ENCODE assay signal across 8 mouse cellular contexts in genomic region chr3:89228180-89228549, GRCm38 (mm10). TPM values are rescaled to one million over a fixed set of nuclear protein-coding genes. Genes with fewer than 3 reads are reported as not detected.
A peak's percentile ranks its signal among the peaks of the same experiment; 100 is the strongest.
DNase-seq lines count a peak whose midpoint lies in the region; ATAC-seq lines count a peak whose summit lies in the region.

No protein-coding gene starts in this region.

- no peak overlapping the region for H3K27ac ChIP-seq in intestine, embryonic 14.5 days (ENCODE audit: low read depth)
- H3K27ac ChIP-seq in limb, embryonic 11.5 days (replicated peaks; ENCODE audit: low read depth, low read length) = no peak overlapping the region
- peak overlapping the region; percentile 98 for H3K27ac ChIP-seq in midbrain, embryonic 12.5 days (replicated peaks)

- ATAC-seq in intestine, embryonic 14.5 days (replicated peaks; ENCODE audit: low FRiP score, low TSS enrichment, low read depth) = peak; percentile 59
- peak; percentile 10; the same call in 1 of the 2 replicates for ATAC-seq in limb, embryonic 11.5 days (ENCODE audit: insufficient number of reproducible peaks, low FRiP score, low TSS enrichment, low read depth)
- ATAC-seq in midbrain, embryonic 12.5 days (ENCODE audit: low FRiP score, low read depth) = 0 out of 2 replicates have a peak, but pooled peaks have one; percentile 4

- H3K27me3 ChIP-seq in intestine, embryonic 14.5 days (replicated peaks; ENCODE audit: control insufficient read depth, insufficient read depth, low read length) = 0 out of 2 replicates have a peak, but pooled peaks cover 4% of the 10 kb centered on the region
- H3K27me3 ChIP-seq in limb, embryonic 11.5 days (ENCODE audit: control insufficient read depth, insufficient read depth, low read length) = 0 out of 2 replicates have a peak, but pooled peaks cover 2% of the 10 kb centered on the region
- H3K27me3 ChIP-seq in midbrain, embryonic 12.5 days = no peaks in the 10 kb centered on the region

- peak overlapping the region; percentile 52 for H3K4me2 ChIP-seq in intestine, embryonic 14.5 days (ENCODE audit: low read length)
- peak overlapping the region; percentile 92 for H3K4me2 ChIP-seq in limb, embryonic 11.5 days (ENCODE audit: low read depth, severe bottlenecking)
- H3K4me2 ChIP-seq in midbrain, embryonic 12.5 days (replicated peaks) = peak overlapping the region; percentile 93

- H3K4me1 ChIP-seq in intestine, embryonic 14.5 days (replicated peaks; ENCODE audit: control insufficient read depth, insufficient read depth, low read length) = peaks cover 25% of the 10 kb centered on the region
- peaks cover 24% of the 10 kb centered on the region for H3K4me1 ChIP-seq in limb, embryonic 11.5 days (ENCODE audit: control insufficient read depth, insufficient read depth, low read length)
- H3K4me1 ChIP-seq in midbrain, embryonic 12.5 days = peaks cover 57% of the 10 kb centered on the region

- peak overlapping the region; percentile 40; the same call in 1 of the 2 replicates for H3K9ac ChIP-seq in intestine, embryonic 14.5 days (ENCODE audit: low read length)
- peak overlapping the region; percentile 54; the same call in 1 of the 2 replicates for H3K9ac ChIP-seq in limb, embryonic 11.5 days (ENCODE audit: low read length)
- H3K9ac ChIP-seq in midbrain, embryonic 12.5 days (replicated peaks) = peak overlapping the region; percentile 93; the same call in 1 of the 2 replicates

- no peaks in the 10 kb centered on the region for H3K9me3 ChIP-seq in intestine, embryonic 14.5 days (ENCODE audit: control insufficient read depth, low read length)
- H3K9me3 ChIP-seq in limb, embryonic 11.5 days (ENCODE audit: control insufficient read depth, low read length) = no peaks in the 10 kb centered on the region
- H3K9me3 ChIP-seq in midbrain, embryonic 12.5 days = no peaks in the 10 kb centered on the region

- peak overlapping the region; percentile 28 for H3K4me3 ChIP-seq in intestine, embryonic 14.5 days (ENCODE audit: low read depth, low read length)
- peak overlapping the region; percentile 44 for H3K4me3 ChIP-seq in limb, embryonic 11.5 days (ENCODE audit: low read depth, low read length)
- peak overlapping the region; percentile 77 for H3K4me3 ChIP-seq in midbrain, embryonic 12.5 days

- under 1% methylated on average over 20 of the region's 20 CpGs for WGBS in intestine, embryonic 14.5 days
- WGBS in limb, embryonic 11.5 days = under 1% methylated on average over 20 of the region's 20 CpGs
- 0% methylated on average over 20 of the region's 20 CpGs for WGBS in midbrain, embryonic 12.5 days

- no peaks in the 10 kb centered on the region for H3K36me3 ChIP-seq in intestine, embryonic 14.5 days (ENCODE audit: control insufficient read depth, insufficient read depth, low read length)
- no peaks in the 10 kb centered on the region; the same call in 1 of the 2 replicates for H3K36me3 ChIP-seq in limb, embryonic 11.5 days (ENCODE audit: control insufficient read depth, insufficient read depth, low read length)
- peaks cover 14% of the 10 kb centered on the region for H3K36me3 ChIP-seq in midbrain, embryonic 12.5 days

- DNase-seq in adrenal gland, adult 8-10 months = peak; percentile 75
- DNase-seq in embryo, embryonic 10.5 days (ENCODE audit: low spot score) = peak; percentile 93
- DNase-seq in gastrocnemius, postnatal 36 days = peak; percentile 82
- peak; percentile 96 for DNase-seq in intestine, embryonic 14.5 days (ENCODE audit: low spot score)
- DNase-seq in limb, embryonic 11.5 days (ENCODE audit: low spot score) = peak; percentile 94
- peak; percentile 88 for DNase-seq in right cerebral cortex, postnatal 4 days
- DNase-seq in yolk sac, embryonic 10.5 days (ENCODE audit: low spot score) = peak; percentile 86

- intact Hi-C loops in gastrocnemius, postnatal 36 days (cut with DNase I) = no loop called here

RNA-seq across cellular contexts. Expression of gene Muc1, which starts 0.7 kb away (rescaled TPM):
- under 1 TPM in 3 of 4 experiments, not detected in 1; 0.22 to 0.96 (median 0.65) TPM for total RNA-seq in adrenal gland, adult 8-10 months (2022)
- under 1 TPM; 0.20 TPM for total RNA-seq in gastrocnemius, postnatal 36 days (2021)
- 4.2 and 10.3 TPM in 2 replicates for polyA plus RNA-seq in intestine, embryonic 14.5 days (2014; fragmentation: Nextera tagmentation; extraction: Ambion mirVana)
- polyA plus RNA-seq in limb, embryonic 11.5 days (2014; fragmentation: Nextera tagmentation; extraction: Ambion mirVana) = 0.68 TPM in 1 of 2 replicates, not detected in the other
- 3.8 and 5.2 TPM in 2 replicates for polyA plus RNA-seq in midbrain, embryonic 12.5 days (2016; fragmentation: Nextera tagmentation; extraction: Ambion mirVana)

RNA-seq across cellular contexts. Expression of gene Mtx1, which starts 1.3 kb away (rescaled TPM):
- 100 to 1,000 TPM; 138 to 169 (median 152) TPM for total RNA-seq in adrenal gland, adult 8-10 months (2022)
- 10 to 100 TPM; 40.2 to 41.0 TPM for total RNA-seq in gastrocnemius, postnatal 36 days (2021)
- polyA plus RNA-seq in intestine, embryonic 14.5 days (2014; fragmentation: Nextera tagmentation; extraction: Ambion mirVana) = 214 and 216 TPM in 2 replicates
- polyA plus RNA-seq in limb, embryonic 11.5 days (2014; fragmentation: Nextera tagmentation; extraction: Ambion mirVana) = 213 and 231 TPM in 2 replicates
- polyA plus RNA-seq in midbrain, embryonic 12.5 days (2016; fragmentation: Nextera tagmentation; extraction: Ambion mirVana) = 183 and 185 TPM in 2 replicates

RNA-seq across cellular contexts. Expression of gene Thbs3, which starts 13.2 kb away (rescaled TPM):
- total RNA-seq in adrenal gland, adult 8-10 months (2022) = 1 to 10 TPM; 4.1 to 8.6 (median 7.8) TPM
- 1 to 10 TPM; 6.9 to 8.0 TPM for total RNA-seq in gastrocnemius, postnatal 36 days (2021)
- polyA plus RNA-seq in intestine, embryonic 14.5 days (2014; fragmentation: Nextera tagmentation; extraction: Ambion mirVana) = 19.2 and 19.4 TPM in 2 replicates
- polyA plus RNA-seq in limb, embryonic 11.5 days (2014; fragmentation: Nextera tagmentation; extraction: Ambion mirVana) = 21.0 and 21.6 TPM in 2 replicates
- polyA plus RNA-seq in midbrain, embryonic 12.5 days (2016; fragmentation: Nextera tagmentation; extraction: Ambion mirVana) = 105 and 107 TPM in 2 replicates

RNA-seq across cellular contexts. Expression of gene Krtcap2, which starts 17.6 kb away (rescaled TPM):
- 100 to 1,000 TPM; 131 to 144 (median 135) TPM for total RNA-seq in adrenal gland, adult 8-10 months (2022)
- total RNA-seq in gastrocnemius, postnatal 36 days (2021) = 10 to 100 TPM; 58.3 to 63.3 TPM
- 331 and 346 TPM in 2 replicates for polyA plus RNA-seq in intestine, embryonic 14.5 days (2014; fragmentation: Nextera tagmentation; extraction: Ambion mirVana)
- 272 and 295 TPM in 2 replicates for polyA plus RNA-seq in limb, embryonic 11.5 days (2014; fragmentation: Nextera tagmentation; extraction: Ambion mirVana)
- polyA plus RNA-seq in midbrain, embryonic 12.5 days (2016; fragmentation: Nextera tagmentation; extraction: Ambion mirVana) = 253 and 255 TPM in 2 replicates

RNA-seq across cellular contexts. Expression of gene Trim46, which starts 17.9 kb away (rescaled TPM):
- total RNA-seq in adrenal gland, adult 8-10 months (2022) = 1 to 10 TPM; 2.8 to 4.5 (median 3.8) TPM
- total RNA-seq in gastrocnemius, postnatal 36 days (2021) = under 1 TPM; 0.15 to 0.17 TPM
- 3.3 and 3.5 TPM in 2 replicates for polyA plus RNA-seq in intestine, embryonic 14.5 days (2014; fragmentation: Nextera tagmentation; extraction: Ambion mirVana)
- polyA plus RNA-seq in limb, embryonic 11.5 days (2014; fragmentation: Nextera tagmentation; extraction: Ambion mirVana) = 4.0 and 5.5 TPM in 2 replicates
- polyA plus RNA-seq in midbrain, embryonic 12.5 days (2016; fragmentation: Nextera tagmentation; extraction: Ambion mirVana) = 25.1 and 25.5 TPM in 2 replicates

Comparison
In these comparisons a context has a peak if more than half of its experiments do, and no peak if none do; other contexts are left out.
1. ATAC-seq: peak in every context shown above with its lines; median percentile 59 in intestine, embryonic 14.5 days; 10 in limb, embryonic 11.5 days; 4 in midbrain, embryonic 12.5 days.
2. H3K9ac ChIP-seq: peak in every context shown above with its lines; median percentile 93 in midbrain, embryonic 12.5 days; 54 in limb, embryonic 11.5 days; 40 in intestine, embryonic 14.5 days.